Mouse (Mus musculus): ENCODE results near the gene Adamts4. TPM values are rescaled to one million over a fixed set of nuclear protein-coding genes. Genes with fewer than 3 reads are reported as not detected.

The Adamts4 gene
- 5.2 and 7.0 TPM in 2 replicates for polyA plus RNA-seq (2015; fragmentation: Nextera tagmentation; extraction: Ambion mirVana)

DNA sequence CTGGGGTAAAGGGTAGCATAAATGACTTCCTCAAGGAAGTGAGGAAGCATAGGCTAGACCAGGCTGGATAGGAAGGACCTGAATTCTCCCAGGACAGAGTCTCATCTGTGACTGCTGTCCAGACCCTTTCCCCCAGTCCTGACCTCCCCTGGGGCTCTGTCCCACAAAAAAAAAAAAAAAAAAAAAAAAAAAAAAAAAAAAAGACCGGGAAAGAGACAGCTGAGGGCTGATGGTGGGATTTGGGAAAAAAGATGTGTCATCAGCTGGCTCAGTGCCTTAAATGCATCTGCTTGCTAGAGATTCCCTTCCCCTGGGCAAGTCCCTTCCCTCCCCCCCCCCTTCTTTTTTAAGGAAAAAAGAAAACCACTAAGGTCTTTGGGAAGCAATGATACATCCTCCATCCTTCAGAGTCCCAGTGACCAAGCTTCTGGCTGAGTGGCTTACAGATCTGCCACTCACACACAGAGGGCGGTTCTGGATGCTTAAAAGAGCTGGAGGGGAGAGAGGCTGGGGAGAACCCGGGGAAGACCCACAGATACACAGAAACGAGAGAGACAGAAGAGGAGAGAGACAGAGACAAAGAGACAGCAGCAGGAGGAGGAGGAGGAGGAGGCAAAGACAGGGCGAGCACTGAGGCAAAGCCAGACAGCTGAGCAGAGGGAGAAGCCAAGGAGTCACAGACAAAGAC lies at the start of gene Adamts4:
Gene Adamts4 (plus strand): TSS at position 509 of the 688 bp plus-strand sequence.
- Histone ChIP-seq H3K4me2 (ENCODE audit: low read length) (peak within 1 kb of the TSS; percentile 75), H3K27ac (peak within 1 kb of the TSS; percentile 86), H3K4me1 (replicated peaks; ENCODE audit: insufficient read depth, low read length) (peaks cover 38% of the 10 kb centered on the region), H3K9ac (ENCODE audit: low read depth, low read length) (peak within 1 kb of the TSS; percentile 60), H3K9me3 (replicated peaks; ENCODE audit: low read length) (no peaks in the 10 kb centered on the region), H3K27me3 (ENCODE audit: insufficient read depth, low read length) (no peaks in the 10 kb centered on the region), H3K36me3 (ENCODE audit: insufficient read depth, low read length) (0 out of 2 replicates have a peak, but pooled peaks cover 4% of the 10 kb centered on the region), H3K4me3 (replicated peaks; ENCODE audit: low read depth, low read length) (peak within 1 kb of the TSS; percentile 33)
- peak; percentile 87 for DNase-seq (ENCODE audit: low spot score)
- TF ChIP-seq CTCF (IDR thresholded peaks at IDR 0.05; ENCODE audit: low read depth): no peak
- 18% methylated on average over 5 of the region's 5 CpGs for WGBS
- ATAC-seq (replicated peaks; ENCODE audit: low FRiP score, low read depth): no peak

GRCm38 (mm10) chr1:171200769-171201168 lies 49.5 kb upstream of the Adamts4 start:
- H3K9ac ChIP-seq (ENCODE audit: low read depth, low read length): no peak overlapping the region
- H3K27ac ChIP-seq: no peak overlapping the region
- DNase-seq (ENCODE audit: low spot score) (no peak), ATAC-seq (replicated peaks; ENCODE audit: low FRiP score, low read depth) (no peak)
- no peaks in the 10 kb centered on the region for H3K36me3 ChIP-seq (ENCODE audit: insufficient read depth, low read length)
- TF ChIP-seq CTCF (IDR thresholded peaks at IDR 0.05; ENCODE audit: low read depth): no peak
- no peak overlapping the region for H3K4me3 ChIP-seq (replicated peaks; ENCODE audit: low read depth, low read length)
- H3K4me2 ChIP-seq (ENCODE audit: low read length): no peak overlapping the region
- WGBS: 90% methylated on average over 1 of the region's 1 CpGs
- H3K27me3 ChIP-seq (ENCODE audit: insufficient read depth, low read length): peaks cover 2% of the 10 kb centered on the region
- H3K9me3 ChIP-seq (replicated peaks; ENCODE audit: low read length): no peaks in the 10 kb centered on the region
- H3K4me1 ChIP-seq (replicated peaks; ENCODE audit: insufficient read depth, low read length): peaks cover 5% of the 10 kb centered on the region; the same call in 1 of the 2 replicates

DNA sequence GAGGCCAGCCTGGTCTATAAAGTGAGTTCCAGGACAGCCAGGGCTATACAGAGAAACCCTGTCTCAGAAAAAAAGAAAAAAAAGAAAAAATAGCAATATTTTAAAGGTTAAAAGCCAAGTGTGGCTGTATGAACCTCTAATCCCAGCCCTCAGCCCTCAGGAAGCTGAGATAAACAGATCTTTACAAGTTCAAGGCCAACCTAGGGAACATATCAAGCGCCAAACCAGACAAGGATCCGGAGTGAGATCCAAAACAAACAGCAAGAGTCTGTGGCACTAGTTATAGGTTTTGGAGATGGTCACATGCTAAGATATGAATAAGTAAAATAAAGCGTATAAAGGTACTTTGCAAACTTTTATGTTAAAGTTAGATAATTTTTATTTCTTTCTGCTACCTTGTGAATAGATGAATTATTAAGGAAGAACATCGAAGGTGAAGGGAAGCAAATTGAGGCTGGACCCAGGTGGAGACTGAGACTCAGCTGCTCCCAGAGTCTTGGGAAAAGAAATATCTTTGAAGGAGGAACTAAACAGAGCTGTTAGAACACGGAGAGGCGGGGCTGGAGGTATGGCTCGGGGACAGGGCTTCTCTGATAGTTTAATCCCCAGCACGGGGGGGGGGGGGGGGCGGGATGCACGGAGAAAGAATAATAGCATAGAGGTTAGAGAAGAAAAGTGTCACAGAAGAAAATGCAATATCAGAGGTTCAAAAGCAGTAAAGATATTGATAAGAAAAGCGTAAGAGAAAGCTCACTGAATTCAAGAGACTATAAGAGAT lies 46.6 kb upstream of the Adamts4 start:
- no peak for TF ChIP-seq CTCF (IDR thresholded peaks at IDR 0.05; ENCODE audit: low read depth)

DNA sequence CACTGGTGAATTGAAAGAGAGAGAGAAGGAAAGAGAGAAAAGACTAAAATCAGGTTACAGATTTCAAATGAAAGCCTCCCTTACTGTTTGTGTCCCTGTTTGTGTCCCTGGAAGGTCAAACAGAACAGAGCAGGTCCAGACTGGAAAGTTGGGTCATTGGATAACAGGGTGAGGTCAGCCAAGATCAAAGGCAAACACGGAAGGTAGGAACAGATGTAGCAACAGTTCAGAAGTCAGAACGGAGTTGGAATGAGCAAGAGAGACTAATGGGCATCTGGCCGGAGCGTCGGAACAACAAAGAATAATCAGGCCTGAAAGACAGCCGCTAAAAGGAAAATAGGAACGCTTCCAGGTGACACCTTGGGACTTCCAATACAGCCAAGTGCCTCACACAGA lies 46.0 kb upstream of the Adamts4 start:
- no peak for TF ChIP-seq CTCF (IDR thresholded peaks at IDR 0.05; ENCODE audit: low read depth)
- Histone ChIP-seq H3K4me1 (replicated peaks; ENCODE audit: insufficient read depth, low read length) (no peaks in the 10 kb centered on the region), H3K27ac (no peak overlapping the region), H3K9me3 (replicated peaks; ENCODE audit: low read length) (no peaks in the 10 kb centered on the region), H3K27me3 (ENCODE audit: insufficient read depth, low read length) (no peaks in the 10 kb centered on the region), H3K4me3 (replicated peaks; ENCODE audit: low read depth, low read length) (no peak overlapping the region), H3K9ac (ENCODE audit: low read depth, low read length) (no peak overlapping the region), H3K36me3 (ENCODE audit: insufficient read depth, low read length) (no peaks in the 10 kb centered on the region), H3K4me2 (ENCODE audit: low read length) (no peak overlapping the region)
- ATAC-seq (replicated peaks; ENCODE audit: low FRiP score, low read depth): no peak
- 51% methylated on average over 7 of the region's 7 CpGs for WGBS
- DNase-seq (ENCODE audit: low spot score): no peak

More for the DNA sequence above, 46.6 kb upstream of the Adamts4 start:
- H3K4me3 ChIP-seq (replicated peaks; ENCODE audit: low read depth, low read length): no peak overlapping the region
- H3K4me1 ChIP-seq (replicated peaks; ENCODE audit: insufficient read depth, low read length): no peaks in the 10 kb centered on the region
- no peaks in the 10 kb centered on the region for H3K9me3 ChIP-seq (replicated peaks; ENCODE audit: low read length)
- H3K9ac ChIP-seq (ENCODE audit: low read depth, low read length): no peak overlapping the region
- no peaks in the 10 kb centered on the region for H3K36me3 ChIP-seq (ENCODE audit: insufficient read depth, low read length)
- 65% methylated on average over 9 of the region's 11 CpGs for WGBS
- H3K4me2 ChIP-seq (ENCODE audit: low read length): no peak overlapping the region
- no peak for ATAC-seq (replicated peaks; ENCODE audit: low FRiP score, low read depth)
- DNase-seq (ENCODE audit: low spot score): no peak
- H3K27ac ChIP-seq: no peak overlapping the region
- no peaks in the 10 kb centered on the region for H3K27me3 ChIP-seq (ENCODE audit: insufficient read depth, low read length)

DNA sequence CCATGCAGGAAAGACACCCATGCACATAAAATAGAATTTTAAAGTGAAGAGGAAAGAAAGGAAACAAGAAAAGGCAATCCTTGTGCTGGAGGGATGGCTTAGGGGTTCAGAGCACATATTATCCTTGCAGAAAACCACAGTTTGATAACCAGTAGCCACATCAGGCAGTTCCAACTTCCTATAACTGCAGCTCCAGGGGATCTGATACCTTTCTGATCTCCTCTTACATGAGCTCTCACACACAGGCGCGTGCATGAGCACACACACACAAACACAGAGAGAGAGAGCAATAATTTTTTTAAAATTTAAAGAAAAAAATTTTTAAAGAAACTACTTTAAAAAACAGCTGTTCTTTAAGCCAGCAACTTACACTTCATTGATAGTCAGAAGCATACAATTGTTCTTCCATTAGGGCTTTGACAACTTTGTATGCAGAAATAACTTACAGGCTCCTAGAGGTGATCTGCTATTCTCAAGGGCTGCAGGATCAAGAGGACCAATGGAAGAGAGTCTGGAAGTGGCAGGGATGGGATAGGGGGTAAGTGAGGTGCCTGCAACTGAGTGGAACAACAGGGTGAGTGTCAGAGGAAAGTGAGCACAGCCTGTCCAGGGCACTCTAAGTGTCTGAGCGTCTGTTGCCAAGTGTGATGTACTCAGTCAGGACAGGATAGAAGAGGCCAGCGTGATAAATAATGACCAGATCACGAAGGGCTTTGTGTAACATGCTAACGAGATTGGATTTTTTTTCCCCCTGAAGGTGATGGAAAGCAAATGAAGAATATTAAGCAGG lies 44.3 kb upstream of the Adamts4 start:
- Histone ChIP-seq H3K9me3 (replicated peaks; ENCODE audit: low read length) (no peaks in the 10 kb centered on the region), H3K4me2 (ENCODE audit: low read length) (no peak overlapping the region), H3K4me3 (replicated peaks; ENCODE audit: low read depth, low read length) (no peak overlapping the region), H3K9ac (ENCODE audit: low read depth, low read length) (no peak overlapping the region), H3K27me3 (ENCODE audit: insufficient read depth, low read length) (no peaks in the 10 kb centered on the region), H3K36me3 (ENCODE audit: insufficient read depth, low read length) (no peaks in the 10 kb centered on the region), H3K27ac (no peak overlapping the region), H3K4me1 (replicated peaks; ENCODE audit: insufficient read depth, low read length) (no peaks in the 10 kb centered on the region)
- no peak for DNase-seq (ENCODE audit: low spot score)
- 62% methylated on average over 6 of the region's 6 CpGs for WGBS
- ATAC-seq (replicated peaks; ENCODE audit: low FRiP score, low read depth): no peak
- no peak for TF ChIP-seq CTCF (IDR thresholded peaks at IDR 0.05; ENCODE audit: low read depth)

GRCm38 (mm10) chr1:171209409-171209808 lies 40.8 kb upstream of the Adamts4 start:
- H3K27me3 ChIP-seq (ENCODE audit: insufficient read depth, low read length): no peaks in the 10 kb centered on the region
- no peaks in the 10 kb centered on the region for H3K4me1 ChIP-seq (replicated peaks; ENCODE audit: insufficient read depth, low read length)
- no peak overlapping the region for H3K4me3 ChIP-seq (replicated peaks; ENCODE audit: low read depth, low read length)
- no peak overlapping the region for H3K9ac ChIP-seq (ENCODE audit: low read depth, low read length)
- no peak for ATAC-seq (replicated peaks; ENCODE audit: low FRiP score, low read depth)
- no peak overlapping the region for H3K4me2 ChIP-seq (ENCODE audit: low read length)
- no peaks in the 10 kb centered on the region for H3K9me3 ChIP-seq (replicated peaks; ENCODE audit: low read length)
- no peak overlapping the region for H3K27ac ChIP-seq
- no peaks in the 10 kb centered on the region for H3K36me3 ChIP-seq (ENCODE audit: insufficient read depth, low read length)
- no peak for TF ChIP-seq CTCF (IDR thresholded peaks at IDR 0.05; ENCODE audit: low read depth)
- WGBS: 6% methylated on average over 4 of the region's 4 CpGs
- DNase-seq (ENCODE audit: low spot score): peak; percentile 87
